Mouse (Mus musculus): ENCODE results near the gene Smim14.
"Not testable (repeated sequence)": the region's sequence is repeated elsewhere in the genome, so short reads cannot be mapped to it uniquely, and the experiment has no call there.

Gene Smim14

GRCm38 (mm10) chr5:65536751-65537419 lies at the start of gene Smim14, which contains the start of gene Ube2k:
Smim14 (minus strand) TSS chr5:65537184.
Ube2k (plus strand) TSS chr5:65537233.
- DNase-seq, result peak; percentile 94

DNA sequence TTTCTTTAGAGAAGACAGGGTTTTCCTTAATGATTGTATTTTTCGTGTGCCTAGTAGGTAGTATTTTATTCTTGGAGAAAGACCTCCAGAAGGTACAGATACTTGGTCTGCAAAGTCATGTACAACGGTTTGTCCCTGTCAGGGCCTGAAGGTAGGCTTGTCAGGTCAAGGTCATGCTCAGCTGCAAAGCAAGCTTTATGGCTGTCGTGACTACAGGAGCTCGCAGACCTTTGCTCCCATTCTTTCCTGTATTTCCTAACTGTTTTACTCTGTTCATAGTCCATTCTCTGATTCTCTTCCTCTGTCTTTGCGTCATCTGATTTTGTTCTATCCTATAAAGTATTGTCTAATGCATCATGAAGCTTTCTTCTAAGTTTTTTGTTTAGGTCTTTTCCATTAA lies 49.3 kb upstream of the Smim14 start:
- DNase-seq, result peak; percentile 53

GRCm38 (mm10) chr5:65578545-65578944 lies 41.6 kb upstream of the Smim14 start:
- DNase-seq, result no peak

DNA sequence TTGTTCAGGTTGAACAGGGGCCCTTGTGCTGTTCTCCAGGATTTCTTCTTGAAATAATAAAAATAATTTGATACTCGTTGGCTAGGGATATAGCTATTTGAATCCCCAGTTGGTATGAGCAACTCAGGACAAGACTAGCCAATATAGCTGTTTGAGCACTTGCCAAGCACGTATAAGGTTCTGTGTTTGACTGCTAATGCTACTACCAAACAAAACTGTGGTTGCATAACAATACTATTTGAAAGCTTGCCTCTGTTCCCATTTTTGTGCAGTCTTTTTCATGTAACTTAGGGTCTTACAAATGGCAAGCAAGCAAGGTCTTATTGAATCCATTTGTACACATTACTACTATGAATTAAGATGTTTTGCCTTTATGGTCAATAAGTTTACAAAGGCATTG lies 38.9 kb upstream of the Smim14 start:
- no peak for DNase-seq

GRCm38 (mm10) chr5:65574876-65575275 lies 37.9 kb upstream of the Smim14 start:
- DNase-seq, result no peak

DNA sequence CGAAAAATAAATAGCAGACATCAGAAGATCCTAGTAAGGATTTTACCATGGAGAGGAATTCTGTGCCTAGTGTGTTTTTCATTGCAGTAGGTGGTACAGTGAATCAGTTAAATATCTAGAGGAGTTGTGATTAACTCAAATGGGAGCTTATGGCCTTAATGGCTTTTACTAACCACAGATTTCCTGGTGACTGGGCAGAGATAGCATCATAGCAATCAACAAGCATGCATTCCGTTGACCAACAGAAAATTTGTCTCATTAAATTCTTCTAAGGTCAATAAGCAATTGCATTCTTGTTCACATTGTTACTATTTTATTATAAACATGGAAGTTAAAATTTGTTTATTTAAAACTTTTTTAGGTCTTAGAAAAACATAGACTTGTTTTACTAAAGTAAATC lies 28.5 kb upstream of the Smim14 start:
- DNase-seq, result no peak

GRCm38 (mm10) chr5:65561125-65561893 lies 24.3 kb upstream of the Smim14 start:
- DNase-seq, result no peak

DNA sequence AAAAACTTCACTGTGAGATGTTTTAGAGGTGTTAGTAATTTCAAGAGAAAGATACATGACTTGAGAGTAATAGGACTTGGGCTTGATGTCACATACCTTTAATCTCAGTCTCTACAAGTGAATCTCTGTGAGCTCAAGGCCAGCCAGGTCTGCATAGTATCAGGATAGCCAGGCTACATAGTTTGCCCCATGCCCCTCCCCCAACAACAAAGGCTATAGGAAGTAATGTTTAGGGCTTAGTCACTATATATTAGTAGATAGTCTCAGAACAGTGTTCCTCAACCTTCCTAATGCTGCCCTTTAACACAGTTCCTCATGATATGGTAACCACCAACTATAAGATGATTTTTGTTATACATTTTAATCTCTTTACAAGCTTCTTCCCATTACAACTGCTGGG lies 20.1 kb upstream of the Smim14 start:
- DNase-seq, result no peak

DNA sequence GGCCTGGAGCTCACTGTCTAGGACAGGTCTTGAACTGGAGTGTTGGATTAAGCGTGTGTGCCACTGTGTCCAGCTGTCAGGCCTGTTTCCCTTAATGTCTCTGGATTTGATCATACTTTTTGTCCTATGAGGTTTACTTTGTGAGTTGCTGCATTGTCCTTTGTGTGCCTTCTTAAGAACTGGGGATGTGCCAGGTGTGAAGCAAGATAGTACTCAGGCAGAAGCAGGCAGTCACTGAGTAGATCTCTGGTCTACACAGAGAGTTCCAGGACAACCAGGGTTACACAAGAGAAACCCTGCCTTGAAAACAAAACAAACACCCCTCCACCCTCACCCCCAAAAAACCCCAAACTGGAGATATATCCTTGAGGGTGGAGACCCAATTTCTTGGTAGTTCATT lies 12.7 kb upstream of the Smim14 start:
- DNase-seq, result no peak

DNA sequence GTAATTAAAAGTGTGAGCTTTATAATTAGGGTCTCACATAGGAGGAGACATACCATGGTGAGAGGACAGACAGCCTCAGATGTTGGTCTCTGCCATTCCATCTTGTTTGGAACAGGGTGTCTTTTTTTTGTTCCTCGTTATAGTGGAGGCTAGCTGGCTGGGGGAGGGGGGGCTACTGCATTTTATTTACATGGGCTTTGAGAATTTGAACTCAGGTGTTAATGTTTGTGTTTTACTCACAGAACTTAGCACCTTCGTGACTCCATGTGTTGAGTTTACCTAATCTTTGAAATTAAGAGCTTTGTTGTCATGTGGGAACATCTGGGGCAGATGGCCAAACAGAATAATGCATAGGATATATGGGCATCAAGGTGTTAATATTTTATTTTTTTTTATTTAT lies 7.6 kb upstream of the Smim14 start:
- DNase-seq, result no peak

DNA sequence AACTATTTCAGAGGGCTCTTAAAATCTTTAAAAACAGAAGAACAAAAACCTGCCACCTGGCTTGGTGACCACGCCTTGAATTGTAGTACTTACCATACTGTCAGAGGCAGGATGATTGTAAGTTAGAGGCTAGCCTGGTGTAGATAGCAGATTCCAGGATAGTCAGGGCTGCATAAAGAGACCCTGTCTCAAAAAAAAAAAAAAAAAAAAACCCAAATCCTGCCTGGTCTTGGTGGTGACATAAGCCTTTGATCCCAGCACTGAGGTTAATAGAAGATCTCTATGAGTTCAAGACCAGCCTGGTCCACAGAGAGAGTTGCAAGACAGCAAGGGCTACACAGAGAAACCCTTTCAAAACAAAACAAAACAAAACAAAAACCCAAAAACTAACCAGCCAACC lies 6.5 kb upstream of the Smim14 start:
- DNase-seq, result no peak

- DNase-seq, result no peak
Measured at GRCm38 (mm10) chr5:65541889-65542288, 4.9 kb upstream of the Smim14 start.

- DNase-seq, result no peak
Measured at GRCm38 (mm10) chr5:65539786-65540185, 2.8 kb upstream of the Smim14 start.

GRCm38 (mm10) chr5:65538829-65539228 lies 1.8 kb upstream of the Smim14 start:
- DNase-seq, result peak; percentile 28

GRCm38 (mm10) chr5:65538121-65538520 lies 1.1 kb upstream of the Smim14 start:
- DNase-seq, result no peak

- no peak for DNase-seq
Measured at GRCm38 (mm10) chr5:65537420-65538071, 562 bp upstream of the Smim14 start.

- not testable (repeated sequence) for DNase-seq
Measured at GRCm38 (mm10) chr5:65536068-65536465, 917 bp downstream of the Smim14 start.

DNA sequence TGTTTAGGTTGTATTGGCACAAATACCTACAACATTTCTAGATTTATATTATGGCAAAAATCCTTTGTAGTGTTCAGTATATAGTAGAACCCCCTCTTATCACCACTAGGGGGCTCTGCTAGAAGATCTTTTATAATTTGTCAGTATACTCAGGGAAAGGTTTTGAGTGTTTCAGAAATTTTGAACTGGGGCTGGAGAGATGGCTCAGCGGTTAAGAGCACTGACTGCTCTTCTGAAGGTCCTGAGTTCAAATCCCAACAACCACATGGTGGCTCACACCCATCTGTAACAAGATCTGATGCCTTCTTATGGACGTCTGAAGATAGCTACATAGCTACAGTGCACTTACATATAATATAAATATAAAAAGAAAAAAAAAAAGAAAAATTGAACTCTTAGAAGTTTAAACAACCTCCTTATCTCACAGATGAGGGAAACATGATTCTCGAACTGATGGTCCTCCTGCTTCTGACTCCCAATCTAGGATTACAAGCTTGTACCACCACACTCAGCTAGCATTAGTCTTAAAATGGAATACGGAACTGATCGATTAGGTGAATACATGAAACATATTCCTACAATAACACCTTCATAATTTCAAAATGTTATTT lies 1.4 kb downstream of the Smim14 start:
- DNase-seq, result peak; percentile 76

DNA sequence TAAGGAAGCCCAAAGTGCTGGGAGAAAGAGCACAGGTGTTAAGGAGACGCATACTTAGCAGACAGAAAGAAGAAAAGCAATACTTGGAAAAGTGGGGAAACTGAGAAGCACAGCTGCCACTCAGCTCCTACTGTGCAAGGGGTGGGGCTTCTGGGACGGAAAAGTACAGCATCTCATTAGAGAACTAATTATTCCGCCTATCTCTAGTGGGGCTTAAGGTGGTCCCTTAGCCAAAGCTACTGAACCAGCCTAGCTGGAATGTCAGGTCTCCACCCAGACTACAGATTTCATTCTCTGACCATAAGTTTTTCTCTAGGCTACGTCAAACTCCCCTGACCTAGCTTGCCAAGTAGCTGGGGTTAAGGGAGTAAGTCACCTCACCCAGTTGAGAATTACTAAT lies 2.5 kb downstream of the Smim14 start:
- no peak for DNase-seq

DNA sequence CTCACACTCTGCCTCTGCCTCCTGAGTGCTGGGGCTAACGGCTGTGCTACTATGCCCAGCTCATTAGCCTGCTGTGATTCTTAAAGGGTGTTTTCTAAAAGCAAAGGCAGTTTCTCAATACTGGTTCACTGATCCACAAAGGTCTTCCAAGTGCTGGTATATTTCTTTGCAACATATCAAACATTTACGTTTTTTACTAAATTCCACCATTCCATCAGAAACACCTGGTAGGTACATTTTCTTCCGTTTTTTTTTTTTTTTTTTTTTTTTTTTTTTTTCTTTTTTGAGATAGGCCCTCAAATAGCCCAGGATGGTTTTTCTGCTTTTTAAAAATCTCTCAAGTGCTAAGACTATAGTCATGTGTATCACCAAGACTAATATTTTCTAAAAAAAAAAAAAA lies 5.7 kb downstream of the Smim14 start:
- DNase-seq, result no peak

GRCm38 (mm10) chr5:65525674-65526443 lies 11.1 kb downstream of the Smim14 start:
- no peak for DNase-seq

DNA sequence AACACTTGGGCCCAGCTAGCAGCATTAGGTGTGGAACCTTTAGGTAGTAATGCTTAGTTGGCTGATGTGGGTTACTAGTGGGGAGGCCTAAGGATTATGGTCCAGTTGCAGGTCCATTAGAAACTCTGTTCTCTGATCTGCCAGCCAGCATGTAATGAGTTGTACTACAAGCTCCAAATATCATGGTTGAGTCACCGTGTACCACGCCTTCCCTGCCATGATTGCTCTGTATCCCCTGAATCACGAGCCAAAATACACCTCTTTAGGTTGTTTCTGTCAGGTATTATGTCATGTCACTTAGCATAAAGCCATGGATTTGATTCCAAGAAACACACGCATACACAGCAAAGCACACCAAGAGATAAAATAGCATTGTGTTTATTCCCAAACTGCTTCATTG lies 12.2 kb downstream of the Smim14 start:
- no peak for DNase-seq

DNA sequence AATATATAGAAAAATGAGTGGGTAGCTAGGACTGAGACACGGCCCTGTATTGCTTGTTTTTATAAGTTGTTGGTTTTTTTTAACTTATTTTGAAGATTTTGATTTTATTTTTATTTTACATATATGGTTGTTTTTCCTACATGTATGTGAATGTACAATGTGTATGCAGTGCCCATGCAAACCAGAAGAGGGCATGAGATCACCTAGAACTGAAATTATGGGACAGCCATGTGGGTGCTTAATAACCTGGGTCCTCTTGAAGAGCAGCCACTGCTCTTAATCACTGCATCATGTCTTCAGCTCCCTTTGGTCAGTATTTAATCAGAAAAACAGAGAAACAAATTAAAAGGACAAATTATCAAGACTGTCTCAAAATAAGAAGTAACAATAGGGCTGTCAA lies 15.2 kb downstream of the Smim14 start:
- peak; percentile 16 for DNase-seq
